Mouse (Mus musculus) ovary, postnatal 36 days (tissue): ENCODE data around the gene Ccdc38.
"Not testable (repeated sequence)": the region's sequence is repeated elsewhere in the genome, so short reads cannot be mapped to it uniquely, and the experiment has no call there.

Experiments used
- DNase-seq: peaks from one replicate; pipeline ENCODE4 v3.0.0; 2022; ENCODE audit warnings: low spot score, mixed read lengths

Ccdc38 gene

DNA sequence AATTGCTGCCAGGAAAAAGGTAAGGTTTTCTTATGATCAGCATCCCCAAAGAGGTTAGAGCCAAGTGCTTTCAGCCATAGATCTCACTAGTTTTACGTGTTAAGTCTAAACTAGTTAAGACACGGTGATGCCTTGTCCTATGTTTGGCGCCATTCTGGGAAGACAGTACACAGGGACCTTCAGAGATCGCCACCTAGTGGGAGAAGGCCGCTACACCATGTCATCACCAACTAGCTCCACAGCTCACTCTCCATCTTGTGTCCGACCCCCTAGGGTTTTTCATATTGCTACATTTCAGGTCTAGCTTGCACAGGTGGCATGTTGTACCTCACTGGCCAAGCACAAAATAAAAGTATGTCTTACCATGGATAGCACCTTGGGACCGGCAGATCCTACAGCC is 8.6 kb downstream of the Ccdc38 start:
- peak; percentile 68 for DNase-seq

DNA sequence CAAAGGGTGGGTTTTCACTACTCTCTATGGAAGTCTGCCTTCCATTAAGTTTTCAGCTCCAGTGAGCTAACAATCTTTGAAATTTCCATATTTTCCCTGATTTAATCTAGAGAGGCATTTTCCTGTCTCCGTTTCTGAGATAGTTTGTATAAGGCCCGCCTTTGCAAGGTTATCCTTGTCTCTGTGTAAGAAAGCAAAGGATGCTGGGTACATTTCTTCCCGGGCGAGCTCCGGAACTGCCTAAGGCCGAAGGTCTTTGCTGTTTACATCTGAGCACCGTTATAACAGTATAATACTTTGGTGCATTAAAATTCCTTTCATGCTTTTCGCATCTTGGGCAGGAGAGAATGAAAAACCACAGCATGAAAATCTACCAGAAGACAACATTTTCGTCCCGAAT is 9.4 kb downstream of the Ccdc38 start:
- DNase-seq: no peak

DNA sequence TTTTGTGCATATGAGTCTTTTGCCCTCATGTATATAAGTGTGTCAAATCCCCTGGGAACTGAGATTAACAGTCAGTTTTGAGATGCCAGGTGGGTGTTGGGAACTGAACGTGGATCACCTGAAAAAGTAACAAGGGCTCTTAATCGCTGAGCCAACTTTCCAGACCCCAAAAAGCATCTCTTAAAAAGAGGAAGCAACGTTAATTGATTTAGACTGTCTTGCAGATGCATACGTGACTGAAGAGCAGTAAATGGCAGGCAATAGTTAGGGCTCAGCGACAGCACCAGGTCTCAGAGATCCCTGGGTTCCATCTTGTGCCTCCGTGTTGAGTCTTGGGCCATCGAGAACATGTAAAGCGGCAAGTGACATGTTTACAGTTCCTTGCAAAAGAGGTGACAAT is 12.2 kb downstream of the Ccdc38 start:
- DNase-seq: no peak

DNA sequence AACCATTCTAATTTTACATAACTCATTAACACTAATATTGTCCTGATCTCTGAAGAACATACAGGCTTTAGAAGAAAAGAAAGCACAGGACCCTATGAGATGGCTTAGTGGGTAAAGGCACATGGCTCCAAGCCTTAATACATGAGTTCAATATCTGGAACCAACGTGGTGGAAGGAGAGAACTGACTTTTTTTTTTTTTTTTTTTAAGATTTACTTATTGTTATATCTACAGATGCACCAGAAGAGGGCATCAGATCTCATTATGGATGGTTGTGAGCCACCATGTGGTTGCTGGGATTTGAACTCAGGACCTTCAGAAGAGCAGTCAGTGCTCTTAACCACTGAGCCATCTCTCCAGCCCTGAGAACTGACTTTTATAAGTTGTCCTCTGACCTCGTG is 17.5 kb downstream of the Ccdc38 start:
- not testable (repeated sequence) for DNase-seq

DNA sequence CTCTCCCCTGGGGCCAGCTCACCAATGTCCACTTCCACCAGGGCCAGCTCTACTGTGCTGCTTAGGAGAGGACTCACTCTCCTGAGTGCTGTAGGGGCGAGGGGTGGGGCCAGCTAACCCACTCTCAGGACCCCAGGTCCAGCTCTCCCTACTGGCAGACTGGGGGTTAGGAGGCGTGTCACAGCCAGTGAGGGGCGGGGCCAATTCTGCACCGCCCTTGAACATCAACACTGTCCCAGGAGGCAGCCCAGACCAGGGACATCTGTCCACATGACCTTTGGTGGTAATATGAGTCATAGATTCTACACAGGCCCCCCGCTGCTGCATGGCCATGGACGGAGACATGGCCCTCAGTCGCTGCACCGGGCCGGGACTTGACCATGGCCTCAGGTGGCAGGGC is 19.4 kb downstream of the Ccdc38 start:
- DNase-seq: no peak

DNA sequence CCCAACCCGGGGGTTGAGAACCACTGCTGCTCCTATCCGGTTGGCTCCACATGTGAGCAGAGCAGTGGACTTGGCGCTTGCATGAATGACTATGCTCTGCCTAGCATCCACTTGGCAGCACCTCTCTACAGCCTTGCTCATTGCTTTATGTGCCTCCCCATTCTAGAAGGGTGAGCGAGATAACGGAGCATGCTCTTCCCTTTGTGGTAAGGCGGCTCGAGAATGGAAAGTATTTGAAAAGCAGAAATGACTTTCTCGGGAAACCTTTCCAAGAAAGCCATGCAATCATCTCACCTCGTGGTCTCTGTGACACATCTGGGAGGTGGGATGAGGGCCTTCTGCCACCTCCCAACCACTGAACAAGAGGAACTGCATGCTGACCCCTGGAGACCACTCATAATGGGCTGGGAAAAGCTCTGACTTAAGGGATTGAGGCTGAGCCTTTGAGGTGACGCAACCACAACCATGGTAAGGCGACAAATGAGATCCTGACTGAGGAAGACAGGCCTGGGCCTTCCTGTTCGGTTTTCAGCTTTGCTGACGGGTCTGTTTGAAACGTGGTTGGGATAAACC is 24.2 kb downstream of the Ccdc38 start:
- DNase-seq: no peak

DNA sequence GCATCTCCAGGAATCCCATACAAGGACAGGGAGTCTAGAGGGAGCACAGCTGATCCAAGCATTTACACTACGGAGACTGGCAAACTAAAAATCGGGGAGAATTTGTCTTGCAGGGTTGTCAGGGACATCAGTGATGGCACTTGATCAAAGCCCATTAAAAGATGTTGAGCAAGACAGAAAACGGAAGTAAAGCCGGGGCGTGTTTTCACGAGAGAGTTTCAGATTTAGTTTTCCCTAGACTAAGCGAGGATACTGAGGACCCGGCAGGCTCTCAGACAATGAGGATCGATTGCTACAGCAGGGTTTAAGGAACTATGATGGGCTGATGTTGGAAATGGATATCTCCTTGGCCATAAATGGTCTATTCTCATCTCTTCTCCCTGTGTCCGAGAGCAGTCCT is 26.6 kb downstream of the Ccdc38 start:
- no peak for DNase-seq

DNA sequence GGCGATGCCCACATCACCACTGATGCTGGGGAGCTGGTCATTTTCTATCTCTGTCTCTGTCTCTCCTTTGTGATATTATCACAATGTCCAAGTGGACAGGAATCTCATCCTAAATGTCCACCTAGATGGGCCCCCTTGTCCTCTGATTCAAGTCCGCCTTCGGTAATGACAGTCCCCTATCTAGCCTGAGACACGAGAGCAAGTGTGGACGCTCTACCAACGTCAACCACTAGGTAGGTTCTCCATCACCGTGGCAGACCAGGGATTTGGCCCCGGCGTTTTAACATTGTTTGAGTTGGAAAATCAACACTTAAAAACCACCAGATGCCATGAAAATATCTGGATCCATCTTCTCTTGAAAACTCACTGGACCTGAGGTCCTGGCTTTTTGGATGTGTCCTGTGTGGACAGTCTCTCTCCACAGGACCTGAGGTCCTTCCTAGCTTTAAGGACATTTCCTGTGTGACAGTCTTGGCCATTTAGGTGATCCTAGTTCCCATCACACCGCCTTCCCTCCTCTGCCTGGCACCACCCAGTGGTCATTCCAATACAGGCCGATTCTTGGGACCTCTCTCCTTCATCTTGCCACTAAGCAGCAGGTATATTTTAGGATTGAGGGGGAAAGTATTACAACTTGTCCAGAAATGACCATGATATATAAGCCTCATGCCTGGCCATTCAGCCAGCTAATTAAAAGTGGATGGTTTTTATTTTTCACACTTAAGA is 27.6 kb downstream of the Ccdc38 start:
- DNase-seq: no peak

DNA sequence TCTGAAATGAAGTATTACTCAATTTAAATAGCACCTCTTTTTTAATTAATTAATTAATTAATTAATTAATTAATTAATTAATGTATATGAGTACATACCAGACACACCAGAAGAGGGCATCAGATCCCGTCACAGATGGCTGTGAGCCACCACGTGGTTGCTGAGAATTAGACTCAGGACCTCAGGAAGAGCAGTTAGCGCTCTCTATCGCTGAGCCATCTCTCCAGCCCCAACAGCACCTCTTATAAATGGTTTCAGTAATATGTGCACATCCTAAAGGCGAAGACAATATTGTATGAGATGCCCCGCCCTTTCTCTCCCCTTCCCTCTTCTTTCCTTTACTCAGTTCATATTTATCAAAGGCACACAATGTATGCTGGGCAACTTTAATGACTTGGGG is 28.2 kb downstream of the Ccdc38 start:
- DNase-seq: no peak

DNA sequence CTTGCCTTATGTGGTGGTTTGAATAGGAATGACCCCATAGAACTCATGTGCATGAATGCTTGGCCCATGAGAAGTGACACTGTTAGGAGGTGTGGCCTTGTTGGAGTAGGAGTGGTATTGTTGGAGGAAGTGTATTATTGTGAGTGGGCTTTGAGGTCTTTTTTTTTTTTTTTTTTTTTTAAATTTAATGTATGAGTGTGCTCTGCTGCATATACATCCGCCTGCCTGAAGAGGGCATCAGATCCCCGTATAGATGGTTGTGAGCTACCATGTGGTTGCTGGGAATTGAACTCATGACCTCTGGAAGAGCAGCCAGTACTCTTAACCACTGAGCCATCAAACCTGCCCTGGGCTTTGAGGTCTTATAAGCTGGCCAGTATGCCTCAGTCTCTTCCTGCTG is 31.8 kb downstream of the Ccdc38 start:
- no peak for DNase-seq

DNA sequence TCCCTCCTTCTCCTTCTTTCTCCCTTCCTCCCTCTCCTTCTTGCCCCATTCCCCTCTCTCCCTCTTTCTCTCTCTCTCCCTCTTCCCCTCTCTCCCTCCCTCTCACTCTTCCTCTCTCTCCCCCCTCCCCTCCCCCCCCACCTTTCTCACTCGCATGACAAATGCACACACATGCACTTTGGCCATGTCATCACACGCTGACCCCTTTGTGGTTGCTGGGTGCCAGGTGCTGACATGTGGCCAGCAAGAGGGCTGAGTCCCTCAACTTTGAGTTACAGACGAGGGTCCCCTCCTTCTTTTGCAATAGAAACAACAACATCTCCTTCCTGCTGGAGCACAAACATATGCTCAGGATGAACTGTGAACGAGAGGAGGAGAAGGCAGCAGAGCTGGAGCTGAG is 34.5 kb downstream of the Ccdc38 start:
- no peak for DNase-seq

DNA sequence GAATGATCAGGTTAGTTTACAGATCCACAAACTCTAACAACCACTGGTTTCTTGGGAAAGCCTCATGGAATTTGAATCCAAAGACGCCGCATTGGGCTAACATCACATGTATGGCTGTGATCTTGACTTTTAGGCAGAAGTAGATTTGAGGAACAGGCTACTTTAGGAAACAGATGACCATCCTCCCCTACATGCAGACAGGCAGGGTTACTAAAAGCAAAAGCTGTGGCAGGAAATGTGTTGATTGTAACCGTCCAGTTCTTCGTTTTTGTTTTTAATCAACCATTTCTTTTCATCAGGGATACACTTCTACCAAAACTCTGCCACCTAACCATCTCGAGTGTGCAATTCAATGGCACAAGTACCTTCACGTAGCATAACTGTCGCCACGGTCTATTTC is 35.5 kb downstream of the Ccdc38 start:
- no peak for DNase-seq

DNA sequence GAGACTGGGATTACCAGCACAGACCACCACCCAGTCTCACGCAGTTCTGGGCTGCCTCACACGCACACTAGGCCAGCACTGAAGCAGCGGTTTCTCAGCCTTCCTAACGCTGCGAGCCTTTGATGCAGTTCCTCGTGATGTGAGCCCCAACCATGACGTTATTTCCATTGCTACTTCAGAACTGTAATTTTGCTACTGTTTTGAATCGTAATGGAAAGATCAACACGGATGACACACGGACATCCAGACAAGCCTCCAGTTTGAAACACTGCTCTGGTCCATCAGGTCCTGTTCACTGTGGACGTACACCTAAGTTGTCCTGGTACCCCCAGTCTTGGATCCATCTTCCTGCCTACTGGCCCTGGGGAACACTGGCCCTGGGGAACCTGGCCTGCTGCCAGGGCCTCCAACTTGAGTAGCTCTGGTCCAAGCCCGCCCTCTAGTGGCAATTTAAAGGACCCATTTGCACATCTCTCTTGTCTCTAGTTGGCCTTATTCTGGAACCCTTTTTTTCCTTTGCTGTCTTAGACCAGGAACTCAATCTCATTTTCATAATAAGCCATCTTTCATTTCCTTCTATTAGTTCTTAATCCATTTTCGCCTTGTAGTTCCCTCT is 36.9 kb downstream of the Ccdc38 start:
- peak; percentile 70 for DNase-seq

DNA sequence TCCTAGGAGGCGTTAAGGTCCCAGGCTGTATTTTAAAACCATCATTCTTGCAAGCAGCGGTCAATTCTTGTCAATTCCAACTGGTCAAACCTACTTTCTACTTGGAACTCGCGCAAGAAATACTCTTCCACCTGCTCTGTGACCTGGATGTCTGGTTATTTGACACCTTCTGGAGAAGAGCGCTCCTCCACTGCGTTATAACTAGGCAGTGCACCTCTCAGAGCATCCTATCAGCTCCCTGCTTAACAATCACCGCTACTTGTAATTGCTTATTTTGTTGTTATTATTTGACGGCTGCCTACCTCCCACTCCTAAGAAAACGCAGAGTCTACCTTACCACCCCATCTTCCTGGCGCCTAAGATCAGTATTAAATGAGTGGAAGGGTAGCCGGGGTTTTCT is 48.4 kb downstream of the Ccdc38 start:
- DNase-seq: no peak

DNA sequence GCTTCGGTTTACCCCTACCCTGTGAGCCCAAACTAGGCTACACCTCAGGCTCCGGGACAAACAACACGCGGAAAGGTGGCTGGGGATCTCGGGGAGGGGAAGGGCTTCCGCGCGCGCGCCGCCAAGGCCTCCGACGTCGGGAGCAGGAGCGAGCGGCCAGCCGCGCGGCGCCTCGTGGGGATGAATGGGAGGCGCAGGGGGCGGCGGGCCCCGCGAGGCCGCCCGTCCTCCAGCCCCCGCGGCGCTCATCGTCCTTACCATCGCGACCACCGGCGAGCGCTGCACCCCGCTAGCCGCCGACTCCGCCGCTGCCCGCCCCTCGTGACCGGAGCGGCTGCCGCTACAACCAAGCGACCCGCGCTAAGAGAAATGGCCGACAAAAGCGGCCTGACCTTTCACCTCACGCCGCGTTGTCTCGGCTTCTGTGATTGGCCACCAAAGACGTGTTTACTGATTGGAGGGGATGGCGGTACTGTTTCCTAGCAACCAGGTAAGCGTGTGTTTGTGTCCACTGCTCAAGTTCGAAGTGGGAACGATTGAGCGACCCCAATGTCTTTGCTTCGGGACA is 48.9 kb downstream of the Ccdc38 start, which contains the start of gene Snrpf:
Snrpf (minus strand) TSS at position 426 of the 568 bp plus-strand sequence.
- DNase-seq: peak; percentile 88

DNA sequence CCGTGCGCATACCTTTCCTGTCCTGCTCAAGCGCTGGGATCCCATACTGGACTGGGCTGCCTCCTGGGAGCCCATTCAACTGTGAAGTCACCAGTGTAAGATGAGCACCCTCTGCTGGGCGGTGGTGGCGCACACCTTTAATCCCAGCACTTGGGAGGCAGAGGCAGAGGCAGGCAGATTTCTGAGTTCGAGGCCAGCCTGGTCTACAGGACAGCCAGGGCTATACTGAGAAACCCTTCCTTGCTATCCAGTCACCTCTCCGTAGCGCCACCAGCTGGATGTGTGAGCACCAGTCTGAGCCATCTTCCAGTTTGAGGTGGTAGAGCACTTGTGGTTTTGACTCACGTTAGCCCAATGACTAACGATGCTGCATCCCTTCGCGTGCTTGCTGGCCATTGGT is 52.0 kb downstream of the Ccdc38 start:
- peak; percentile 16 for DNase-seq

DNA sequence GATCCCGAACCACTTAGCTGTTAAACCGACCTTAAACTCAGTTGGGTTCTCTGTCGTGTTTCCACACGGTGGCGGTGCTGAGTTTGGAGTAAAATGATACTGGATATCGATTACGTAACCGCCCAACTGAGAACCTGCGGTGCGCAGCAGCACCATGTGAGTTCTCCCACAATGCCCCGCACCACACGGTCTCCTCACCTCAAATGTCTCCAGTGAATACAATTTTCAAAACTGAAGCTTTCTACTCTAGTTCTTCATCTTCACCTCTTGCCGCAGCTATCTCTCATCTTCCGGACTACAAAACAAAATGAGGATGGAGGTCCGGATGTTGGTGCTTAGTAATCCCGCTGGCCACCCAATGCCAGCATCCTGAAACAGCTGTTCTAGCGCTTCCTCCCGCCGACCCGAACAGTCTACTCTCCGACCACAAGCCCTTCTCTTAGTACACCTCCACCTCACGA is 53.6 kb downstream of the Ccdc38 start:
- peak; percentile 79 for DNase-seq

DNA sequence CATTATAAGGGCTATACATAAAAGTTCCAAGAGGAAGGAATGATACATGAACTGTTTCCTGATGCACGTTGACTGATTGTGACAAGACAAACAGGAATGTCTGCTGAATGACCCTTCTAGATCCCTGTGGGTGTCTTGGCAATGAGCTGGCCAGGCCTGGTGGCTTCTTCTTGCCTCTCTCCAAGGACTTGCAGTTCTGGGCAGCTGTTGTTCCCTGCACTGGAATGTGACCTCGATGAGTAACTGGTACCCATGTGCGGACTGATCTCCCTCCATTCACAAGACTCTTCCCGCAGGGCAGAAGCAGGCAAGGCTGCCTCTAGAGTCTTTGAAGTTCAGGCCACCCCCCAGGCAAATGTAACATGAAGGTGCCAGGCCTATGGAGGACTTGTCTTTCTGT is 55.4 kb downstream of the Ccdc38 start:
- peak; percentile 12 for DNase-seq

DNA sequence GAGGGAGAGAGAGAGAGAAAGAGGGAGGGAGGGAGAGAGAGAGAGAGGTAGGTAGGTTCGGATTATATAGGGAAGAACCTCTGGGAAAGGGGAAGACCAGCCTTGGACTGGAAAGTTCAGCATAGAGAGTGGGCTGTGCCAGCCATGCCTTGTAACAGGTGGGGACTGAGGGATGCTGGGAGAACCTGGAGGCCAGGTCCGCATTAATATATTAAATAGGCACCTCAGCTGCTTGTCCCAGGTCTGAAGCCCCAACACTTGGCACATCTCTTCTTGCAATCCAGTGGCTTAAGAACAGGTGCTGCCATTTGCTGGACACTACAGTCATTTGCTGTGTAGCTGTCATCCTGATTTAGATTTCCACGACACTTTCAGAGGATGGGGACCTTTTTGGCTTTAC is 56.2 kb downstream of the Ccdc38 start:
- DNase-seq: no peak

DNA sequence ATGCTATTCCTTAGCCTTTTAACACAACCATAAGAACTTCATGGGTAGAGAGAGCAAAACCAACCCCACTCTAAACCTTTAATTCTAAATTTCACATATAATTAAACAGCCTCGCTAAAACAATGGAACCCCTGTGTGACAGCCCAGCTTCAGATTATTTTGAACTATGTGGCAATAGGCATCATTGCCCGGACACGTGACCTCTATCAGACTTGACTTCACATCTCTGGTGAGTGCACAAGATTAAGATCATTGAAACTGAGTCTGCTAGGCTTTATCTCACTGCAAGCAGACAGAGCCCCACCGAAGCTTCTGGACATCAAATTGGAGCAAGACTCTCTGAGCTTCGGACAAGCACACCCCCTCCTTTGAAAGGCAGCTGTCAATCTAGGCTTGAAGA is 61.9 kb downstream of the Ccdc38 start:
- no peak for DNase-seq

DNA sequence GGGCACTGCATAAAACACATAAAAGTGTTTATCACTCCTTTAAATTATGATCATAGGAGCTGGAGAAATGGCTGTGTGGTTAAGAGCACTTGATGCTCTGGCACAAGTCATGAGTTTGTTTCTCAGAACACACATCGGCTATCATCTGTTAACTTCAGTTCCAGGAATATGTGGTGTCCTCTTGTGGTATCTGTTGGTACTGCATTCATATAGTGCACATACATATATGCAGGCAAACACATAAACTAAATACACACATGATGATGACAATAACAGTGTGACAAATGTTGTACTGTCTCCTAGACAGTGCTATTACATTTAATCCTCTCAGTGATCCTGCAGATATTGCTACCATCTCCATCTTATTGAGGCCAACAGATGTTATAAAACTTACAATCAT is 62.8 kb downstream of the Ccdc38 start:
- DNase-seq: no peak

DNA sequence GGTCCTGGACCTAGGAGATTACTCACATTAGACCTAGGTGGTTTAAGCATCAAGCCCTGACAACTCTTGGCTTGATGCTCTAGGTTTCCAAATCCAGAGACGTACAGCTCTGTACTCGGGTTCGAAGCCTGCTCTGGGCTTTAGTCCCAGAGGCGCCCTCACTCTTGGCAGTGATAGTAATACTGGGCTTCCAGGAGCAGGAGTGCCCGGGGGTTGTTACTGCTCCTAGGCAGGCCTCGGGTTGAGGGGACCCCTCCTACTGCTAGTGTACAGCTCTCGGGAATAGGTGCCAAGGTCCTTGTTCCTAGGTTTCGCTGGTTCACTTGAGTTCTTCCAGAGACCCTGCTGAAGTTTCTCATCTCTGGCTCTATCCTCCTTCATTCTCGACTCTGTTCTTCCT is 65.9 kb downstream of the Ccdc38 start:
- no peak for DNase-seq

DNA sequence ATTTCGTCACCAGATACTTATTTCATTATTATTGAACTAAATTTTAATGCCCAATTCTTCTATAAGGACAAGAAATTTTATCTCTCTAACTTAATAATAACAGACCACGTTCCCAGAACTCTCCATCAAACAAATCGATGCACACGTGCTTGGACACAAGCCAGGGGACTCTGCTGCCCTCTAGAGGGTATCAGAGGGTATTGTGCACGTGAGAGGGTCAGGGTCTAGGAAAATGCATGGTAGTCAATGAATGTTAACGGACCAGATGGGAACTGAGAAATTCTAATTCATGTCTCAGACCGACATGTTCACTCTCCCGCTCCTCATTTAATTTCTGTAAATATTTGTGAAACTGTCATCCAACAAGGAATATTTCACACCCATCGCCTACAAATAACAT is 67.6 kb downstream of the Ccdc38 start:
- no peak for DNase-seq
